Mouse (Mus musculus) adrenal gland, postnatal 14 days (tissue): Measurements from ENCODE around the gene Tango2. TPM values are rescaled to one million over a fixed set of nuclear protein-coding genes. Genes with fewer than 3 reads are reported as not detected.

Source experiments
- DNase-seq: peaks from one replicate; pipeline ENCODE4 v3.0.0; 2021; ENCODE audit warnings: mixed read lengths
- total RNA-seq: library from RNA; stranded (reverse); gene quantifications from 2 replicates; pipeline ENCODE4 v1.2.3, GENCODE M21; 2021

Gene Tango2
- total RNA-seq, 1 experiment from 2014 or later, result 30.2 TPM

GRCm38 (mm10) chr16:18383045-18383726 lies 35.3 kb upstream of the Tango2 start:
- peak; percentile 72 for DNase-seq

DNA sequence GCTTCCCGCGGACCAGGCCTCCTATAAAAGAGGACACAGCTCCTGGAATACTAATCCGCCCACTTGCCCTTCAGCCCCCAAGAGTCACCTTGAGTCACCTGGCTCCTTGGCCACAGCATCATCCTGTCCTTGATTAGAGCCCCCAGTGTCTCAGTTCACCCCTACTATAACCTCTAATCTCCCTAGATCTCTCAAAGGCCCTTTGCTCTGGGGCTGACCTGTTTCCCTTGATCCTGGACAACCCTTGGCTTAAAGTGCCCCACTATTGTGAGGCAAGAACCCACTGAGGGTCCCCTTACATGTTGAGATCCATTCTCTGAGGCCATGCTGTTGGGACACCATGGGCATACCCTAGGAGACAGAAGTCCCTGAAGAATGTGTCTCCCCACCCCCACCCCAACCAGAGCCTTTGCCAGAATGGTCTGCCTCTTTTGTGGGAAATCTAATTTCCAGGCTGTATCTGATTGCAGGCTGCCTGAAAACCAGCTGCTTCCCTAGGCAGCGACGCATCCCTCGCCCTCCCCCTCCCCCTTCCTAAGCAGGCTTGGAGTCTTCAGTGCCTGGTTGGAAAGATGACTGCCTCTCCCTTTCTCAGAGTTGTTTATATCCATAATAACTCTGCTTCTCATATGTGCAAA lies 33.8 kb upstream of the Tango2 start:
- no peak for DNase-seq

GRCm38 (mm10) chr16:18380495-18381063 lies 32.7 kb upstream of the Tango2 start:
- no peak for DNase-seq

DNA sequence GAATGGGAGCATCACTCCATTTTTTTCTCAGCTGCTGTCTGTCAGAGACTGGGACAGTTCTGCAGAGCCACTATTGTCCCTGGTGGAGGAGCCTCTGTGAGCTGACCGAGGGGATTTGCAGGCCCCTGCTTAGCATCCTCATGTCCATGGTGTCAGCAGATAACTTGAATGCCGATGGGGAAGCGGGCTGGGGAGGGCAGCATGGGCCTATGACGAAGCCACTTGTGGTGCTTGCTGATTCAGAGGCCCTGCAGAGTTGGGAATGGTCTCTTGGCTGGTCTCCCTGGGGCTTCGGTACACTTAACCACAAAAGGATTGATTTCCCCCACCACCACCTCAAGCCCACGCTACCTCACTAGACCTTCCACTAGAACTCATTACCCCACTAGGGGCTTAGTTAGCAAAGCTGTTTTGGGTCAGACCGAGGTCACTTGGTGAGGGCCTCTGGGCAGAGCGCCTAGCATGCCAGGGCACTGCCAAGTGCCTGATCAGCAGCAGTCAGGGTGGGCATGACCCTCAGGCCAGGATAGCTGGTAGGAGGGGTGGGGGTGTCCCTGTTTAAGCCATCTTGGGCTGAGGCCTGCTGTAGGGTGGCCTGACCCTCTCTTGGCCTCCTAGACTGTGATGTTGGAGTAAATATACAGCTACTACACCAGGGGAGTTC lies 31.6 kb upstream of the Tango2 start:
- no peak for DNase-seq

DNA sequence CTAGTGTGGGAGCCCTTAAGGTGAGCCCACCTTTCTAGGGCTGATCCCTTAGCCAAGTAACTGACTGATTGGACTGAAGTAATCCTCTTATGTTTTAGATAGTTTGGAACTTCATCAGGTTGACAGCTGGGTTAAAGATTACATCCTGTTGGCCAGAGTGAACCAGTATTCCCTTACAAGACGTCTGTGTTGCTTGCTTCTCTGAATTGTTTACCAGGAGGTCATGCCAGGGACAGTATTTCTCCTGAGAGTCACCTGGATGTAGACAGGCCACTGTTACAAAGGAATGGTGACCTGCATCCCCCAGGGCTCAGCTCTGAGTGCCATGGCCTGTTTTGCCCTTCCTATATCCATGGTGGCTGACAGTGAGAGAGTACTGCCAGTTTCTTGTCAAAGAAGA lies 30.6 kb upstream of the Tango2 start:
- DNase-seq, result no peak

GRCm38 (mm10) chr16:18377203-18377602 lies 29.3 kb upstream of the Tango2 start:
- peak; percentile 32 for DNase-seq

DNA sequence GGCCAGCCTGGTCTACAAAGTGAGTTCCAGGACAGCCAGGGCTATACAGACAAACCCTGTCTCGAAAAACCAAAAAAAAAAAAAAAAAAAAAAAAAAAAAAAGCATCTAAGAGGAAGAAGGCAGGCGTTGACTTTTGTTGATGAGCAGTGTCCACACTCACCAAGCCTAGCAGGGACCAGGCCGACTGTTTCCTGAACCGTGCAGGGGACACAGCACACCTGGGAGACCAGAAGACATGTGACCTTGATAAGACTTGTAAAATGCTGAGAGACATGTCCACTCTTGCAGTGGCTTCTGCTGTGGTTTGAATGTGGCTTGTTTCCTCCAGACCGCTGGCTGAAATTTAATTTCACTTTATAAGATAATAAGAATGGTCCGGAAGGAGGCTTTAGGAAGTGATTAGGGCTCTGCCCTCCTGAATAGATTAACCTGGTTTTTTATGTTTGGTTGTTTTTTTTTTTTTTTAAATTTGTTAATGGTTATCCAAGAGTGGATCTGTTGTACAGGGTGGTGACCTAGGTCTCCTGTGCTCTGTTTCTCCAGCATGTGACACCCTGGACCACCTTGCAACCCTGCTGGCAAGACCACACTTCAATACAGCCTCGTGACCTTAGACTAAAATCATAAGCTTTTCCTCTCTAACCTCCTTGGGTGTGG lies 28.5 kb upstream of the Tango2 start:
- DNase-seq, result no peak

- no peak for DNase-seq
These were observed 25.7 kb upstream of the Tango2 start for GRCm38 (mm10) chr16:18373632-18374031.

- DNase-seq, result no peak
These were observed 22.3 kb upstream of the Tango2 start for GRCm38 (mm10) chr16:18370197-18370596.

DNA sequence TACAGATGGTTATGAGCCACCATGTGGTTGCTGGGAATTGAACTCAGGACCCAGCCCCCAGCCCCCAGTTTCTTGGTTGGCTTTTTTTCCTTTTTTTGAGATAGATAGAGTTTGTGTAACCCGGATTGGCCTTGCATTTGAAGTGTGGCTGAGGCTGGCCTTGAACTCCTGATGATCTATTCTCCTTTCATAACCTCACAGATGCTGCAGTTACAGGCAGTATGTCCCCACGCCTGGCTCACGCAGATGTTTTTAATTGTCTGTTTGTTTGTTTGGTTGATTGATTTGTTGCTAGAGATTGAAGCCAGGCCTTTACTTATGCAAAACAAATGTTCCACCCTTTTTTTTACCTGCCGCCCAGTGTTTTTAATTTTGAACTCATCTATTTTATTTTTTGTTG lies 18.9 kb upstream of the Tango2 start:
- no peak for DNase-seq

DNA sequence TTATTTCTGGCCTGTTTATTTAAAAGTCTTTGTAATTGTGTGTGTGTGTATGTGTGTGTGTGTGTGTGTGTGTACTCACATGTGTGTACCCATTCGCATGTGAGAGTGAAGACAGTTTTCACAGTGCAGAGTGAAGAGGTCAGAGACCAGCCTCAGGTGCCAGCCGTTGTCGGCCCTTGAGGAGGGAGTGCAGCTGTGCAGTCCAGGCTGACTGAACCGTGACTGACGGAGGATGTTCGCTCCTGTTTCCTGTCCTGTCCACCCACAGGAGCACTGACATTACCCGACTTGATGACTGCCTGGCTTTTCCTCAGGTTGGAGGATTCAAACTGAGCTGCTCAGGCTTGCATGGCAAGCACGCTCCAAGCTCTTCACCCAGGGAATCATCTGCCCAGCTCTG lies 15.0 kb upstream of the Tango2 start:
- no peak for DNase-seq

GRCm38 (mm10) chr16:18360151-18360805 lies 12.4 kb upstream of the Tango2 start:
- DNase-seq, result no peak

GRCm38 (mm10) chr16:18357977-18358376 lies 10.1 kb upstream of the Tango2 start:
- no peak for DNase-seq

GRCm38 (mm10) chr16:18356961-18357360 lies 9.1 kb upstream of the Tango2 start:
- DNase-seq, result no peak

DNA sequence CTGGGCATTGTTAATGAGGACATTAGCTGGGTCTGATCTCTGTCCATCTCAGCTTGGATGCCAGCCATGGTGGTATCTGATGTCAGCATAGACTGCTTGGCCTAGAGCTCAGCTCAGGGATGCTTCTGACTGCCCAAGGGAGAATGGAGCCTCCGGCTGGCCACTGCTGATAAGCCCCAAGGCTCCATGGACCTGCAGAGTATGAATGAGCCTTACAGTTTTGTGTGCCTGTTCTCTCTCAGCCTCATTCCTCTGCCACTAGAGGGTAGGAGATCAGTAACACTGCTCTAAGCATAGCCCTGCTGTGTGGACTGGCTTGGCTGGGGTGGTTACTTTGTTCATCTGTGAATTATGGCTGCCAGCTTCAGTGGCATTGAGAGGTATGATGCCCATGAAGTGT lies 5.2 kb upstream of the Tango2 start:
- DNase-seq, result no peak

DNA sequence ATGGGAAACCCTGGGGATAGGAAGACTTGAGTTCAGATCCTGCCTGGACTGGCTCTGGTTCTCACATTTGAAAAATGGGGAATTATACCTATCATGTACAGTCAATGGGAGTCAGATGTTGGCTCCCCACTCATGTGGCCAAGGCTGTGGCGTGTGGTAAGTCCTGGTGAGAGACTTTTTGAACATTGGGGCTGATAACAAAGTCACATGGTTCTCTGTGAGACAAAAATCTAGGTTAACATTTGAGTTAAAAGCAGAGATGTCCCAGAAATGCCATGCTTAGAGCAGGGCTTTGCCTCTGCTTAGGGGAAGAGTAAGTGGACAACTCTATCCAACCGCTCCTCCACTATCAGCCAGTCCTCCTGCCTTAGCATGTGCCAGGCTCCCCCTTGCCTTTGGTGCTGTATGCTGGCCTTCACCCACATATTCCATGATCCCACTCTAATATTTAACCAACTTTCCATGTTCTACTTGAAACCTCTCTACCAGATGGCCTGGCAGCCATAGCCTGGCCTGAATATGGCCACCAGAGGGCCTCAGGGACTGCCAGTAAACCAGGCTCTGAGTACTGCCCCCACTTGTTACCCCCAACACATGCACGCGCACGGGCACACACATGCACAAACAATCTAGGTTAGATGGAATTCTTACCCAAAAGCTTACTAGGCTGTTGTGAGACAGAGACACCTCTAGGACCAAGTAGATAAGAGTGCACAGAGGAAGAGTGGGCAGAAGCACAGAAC lies 3.6 kb upstream of the Tango2 start:
- DNase-seq, result peak; percentile 66

DNA sequence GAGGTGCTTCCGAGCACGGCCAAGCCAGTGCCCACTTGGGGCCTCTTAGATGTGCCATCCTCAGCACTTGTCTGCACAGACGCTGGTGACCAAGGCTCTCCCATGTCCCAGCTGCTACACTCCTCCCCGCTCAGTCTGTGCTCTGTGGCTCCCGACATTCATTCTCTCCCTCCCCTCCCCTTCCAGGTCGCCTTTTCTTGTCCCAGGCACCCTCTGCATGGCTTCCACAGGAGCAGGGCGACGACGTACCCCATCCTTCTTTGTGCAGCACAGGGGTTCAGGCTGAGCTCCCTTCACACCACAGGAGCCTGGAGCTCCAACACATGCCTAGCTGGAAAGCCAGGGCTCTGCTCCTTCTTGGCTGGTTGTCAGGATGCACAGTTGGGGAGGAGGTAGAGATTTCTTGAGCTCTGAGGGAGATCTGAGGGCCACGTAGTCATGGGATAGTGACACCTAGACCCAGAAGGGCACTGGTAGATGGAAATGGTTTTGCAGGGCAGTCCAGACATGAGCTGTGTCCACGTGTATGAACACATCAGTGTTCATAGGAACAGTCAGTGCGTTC lies 1.9 kb upstream of the Tango2 start:
- no peak for DNase-seq

GRCm38 (mm10) chr16:18348601-18349175 lies 785 bp upstream of the Tango2 start:
- DNase-seq, result peak; percentile 61

- peak; percentile 90 for DNase-seq
These were observed 2.7 kb downstream of the Tango2 start for GRCm38 (mm10) chr16:18345243-18345642.

GRCm38 (mm10) chr16:18343778-18344177 lies 4.1 kb downstream of the Tango2 start:
- DNase-seq, result peak; percentile 99
